Mouse (Mus musculus) gastrocnemius, adult 2 months (tissue): Measurements from ENCODE around the gene Nt5c3b. TPM values are rescaled to one million over a fixed set of nuclear protein-coding genes. Genes with fewer than 3 reads are reported as not detected.

Experiments
- DNase-seq: peaks from one replicate; pipeline ENCODE4 v3.0.0; 2022
- H3K27ac ChIP-seq: fragments of 200-600 bp; 2 replicates; pipeline ENCODE4 v1.8.1; 2022; ENCODE audit warnings: mild to moderate bottlenecking
- H3K4me3 ChIP-seq: fragments of 200-600 bp; 2 replicates; pipeline ENCODE4 v1.8.1; 2022; ENCODE audit warnings: mild to moderate bottlenecking, moderate library complexity
- CTCF ChIP-seq: fragments of 200-600 bp; IDR thresholded peaks from 2 replicates; pipeline ENCODE4 v1.8.1; 2022; ENCODE audit warnings: antibody characterized with exemption, mild to moderate bottlenecking, moderate library complexity
- intact Hi-C: fragments of 180-260 bp; cut with DNase I; formaldehyde crosslinking; loops from one replicate; pipeline ENCODE4 v1.15.1; 2025
- long read RNA-seq, 2 experiments: library from polyadenylated mRNA; stranded (forward); transcript quantifications; one replicate each; pipeline ENCODE4 v2.0.0; 2021
- total RNA-seq, 2 experiments: library from RNA; stranded (reverse); gene quantifications; 2 replicates each; pipeline ENCODE4 v1.2.3; 2021

Nt5c3b gene
- total RNA-seq: 1 to 10 TPM; 6.6 to 8.8 TPM
- long read RNA-seq, experiment 1, transcript Nt5c3b-201 (9 exons, 1,399 nt): major isoform, 6 of 9 reads
- long read RNA-seq, experiment 1, partial matches to known transcripts: 0 of 9 reads
- long read RNA-seq, experiment 1, other reads (novel, unspliced or antisense): 0 of 9 reads
- long read RNA-seq, experiment 2, partial matches to known transcripts: 1 of 5 reads
- long read RNA-seq, experiment 2, other reads (novel, unspliced or antisense): 1 of 5 reads

- Histone ChIP-seq H3K27ac (peak within 1 kb of the TSS; percentile 85), H3K4me3 (peak within 1 kb of the TSS; percentile 93)
- no peak for TF ChIP-seq CTCF
- intact Hi-C loops: no loop called here
- no peak for DNase-seq
Observed at GRCm38 (mm10) chr11:100441797-100442196, at the start of gene Nt5c3b, which contains the start of gene Klhl10. Gene Nt5c3b (minus strand): TSS chr11:100441808. Gene Klhl10 (plus strand): TSS chr11:100441917.

- no peak for DNase-seq
- Histone ChIP-seq H3K4me3 (no peak overlapping the region), H3K27ac (no peak overlapping the region)
- peak; percentile 32; the same call in 1 of the 2 replicates for TF ChIP-seq CTCF
- intact Hi-C loops: no loop called here
Observed at GRCm38 (mm10) chr11:100490951-100491350, 49.3 kb upstream of the Nt5c3b start.

- intact Hi-C loops: loop anchor here (5.0 kb wide), 1 partner anchor 71 kb away; no protein-coding TSS in a partner anchor
- peak; percentile 36 for DNase-seq
- Histone ChIP-seq H3K4me3 (no peak overlapping the region), H3K27ac (no peak overlapping the region)
- TF ChIP-seq CTCF: peak; percentile 53
Observed at GRCm38 (mm10) chr11:100485801-100486538, 44.4 kb upstream of the Nt5c3b start.

- intact Hi-C loops: no loop called here
- no peak overlapping the region for H3K27ac ChIP-seq
- TF ChIP-seq CTCF: no peak
- no peak for DNase-seq
- H3K4me3 ChIP-seq: no peak overlapping the region
Observed at GRCm38 (mm10) chr11:100484461-100484860, 42.9 kb upstream of the Nt5c3b start.

GRCm38 (mm10) chr11:100479152-100479551 lies 37.5 kb upstream of the Nt5c3b start:
- intact Hi-C loops: no loop called here
- Histone ChIP-seq H3K27ac (no peak overlapping the region), H3K4me3 (no peak overlapping the region)
- DNase-seq: no peak
- no peak for TF ChIP-seq CTCF

GRCm38 (mm10) chr11:100476281-100476680 lies 34.7 kb upstream of the Nt5c3b start:
- intact Hi-C loops: no loop called here
- TF ChIP-seq CTCF: no peak

GRCm38 (mm10) chr11:100472935-100473295 lies 31.3 kb upstream of the Nt5c3b start:
- DNase-seq: no peak
- intact Hi-C loops: loop anchor here (2.0 to 5.0 kb wide), 2 partner anchors 46 to 111 kb away; no protein-coding TSS in a partner anchor
- Histone ChIP-seq H3K4me3 (peak overlapping the region; percentile 86), H3K27ac (peak overlapping the region; percentile 94)
- TF ChIP-seq CTCF: no peak

More at GRCm38 (mm10) chr11:100476281-100476680, 34.7 kb upstream of the Nt5c3b start:
- no peak overlapping the region for H3K4me3 ChIP-seq
- H3K27ac ChIP-seq: no peak overlapping the region
- no peak for DNase-seq

GRCm38 (mm10) chr11:100472197-100472934 lies 30.8 kb upstream of the Nt5c3b start, which contains the start of gene Klhl11:
Gene Klhl11 (minus strand): TSS chr11:100472741.
- intact Hi-C loops: loop anchor here (2.0 to 5.0 kb wide), 2 partner anchors 46 to 110 kb away; no protein-coding TSS in a partner anchor
- Histone ChIP-seq H3K27ac (peak within 1 kb of the TSS; percentile 94), H3K4me3 (peak within 1 kb of the TSS; percentile 86)
- peak; percentile 84 for TF ChIP-seq CTCF
- DNase-seq: peak; percentile 94

GRCm38 (mm10) chr11:100471352-100472196 lies 30.0 kb upstream of the Nt5c3b start:
- H3K4me3 ChIP-seq: peak overlapping the region; percentile 86
- TF ChIP-seq CTCF: no peak
- intact Hi-C loops: loop anchor here (2.0 to 5.0 kb wide), 2 partner anchors 45 to 109 kb away; no protein-coding TSS in a partner anchor
- peak overlapping the region; percentile 94 for H3K27ac ChIP-seq
- DNase-seq: no peak

GRCm38 (mm10) chr11:100465833-100466232 lies 24.2 kb upstream of the Nt5c3b start:
- no peak for TF ChIP-seq CTCF

GRCm38 (mm10) chr11:100465229-100465792 lies 23.7 kb upstream of the Nt5c3b start:
- Histone ChIP-seq H3K4me3 (no peak overlapping the region), H3K27ac (no peak overlapping the region)
- intact Hi-C loops: no loop called here
- TF ChIP-seq CTCF: no peak
- DNase-seq: no peak

More at GRCm38 (mm10) chr11:100465833-100466232, 24.2 kb upstream of the Nt5c3b start:
- Histone ChIP-seq H3K4me3 (no peak overlapping the region), H3K27ac (no peak overlapping the region)
- intact Hi-C loops: no loop called here
- no peak for DNase-seq

GRCm38 (mm10) chr11:100462699-100463098 lies 21.1 kb upstream of the Nt5c3b start:
- no peak overlapping the region for H3K4me3 ChIP-seq
- no peak for TF ChIP-seq CTCF
- intact Hi-C loops: no loop called here
- DNase-seq: peak; percentile 36
- H3K27ac ChIP-seq: no peak overlapping the region
